Mouse (Mus musculus): ENCODE measurements around the gene Anxa9.
A peak's percentile ranks its signal among the peaks of the same experiment; 100 is the strongest.

The Anxa9 gene

DNA sequence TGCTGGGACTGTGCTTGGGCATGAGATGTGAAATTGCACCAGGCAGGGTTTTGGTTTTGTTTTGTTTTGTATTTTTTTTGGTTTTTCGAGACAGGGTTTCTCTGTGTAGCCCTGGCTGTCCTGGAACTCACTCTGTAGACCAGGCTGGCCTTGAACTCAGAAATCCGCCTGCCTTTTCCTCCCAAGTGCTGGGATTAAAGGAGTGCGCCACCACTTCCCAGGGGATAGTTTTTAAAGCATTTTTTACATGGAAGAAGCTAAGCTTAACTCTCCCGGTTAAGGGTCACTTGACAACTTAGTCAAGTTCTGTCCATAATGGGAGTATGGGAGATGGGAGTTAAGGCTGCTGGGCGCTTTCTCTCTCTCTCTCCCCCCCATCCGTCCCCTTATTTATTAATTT lies 7.1 kb upstream of the Anxa9 start:
- no peak for DNase-seq (ENCODE audit: low spot score)

DNA sequence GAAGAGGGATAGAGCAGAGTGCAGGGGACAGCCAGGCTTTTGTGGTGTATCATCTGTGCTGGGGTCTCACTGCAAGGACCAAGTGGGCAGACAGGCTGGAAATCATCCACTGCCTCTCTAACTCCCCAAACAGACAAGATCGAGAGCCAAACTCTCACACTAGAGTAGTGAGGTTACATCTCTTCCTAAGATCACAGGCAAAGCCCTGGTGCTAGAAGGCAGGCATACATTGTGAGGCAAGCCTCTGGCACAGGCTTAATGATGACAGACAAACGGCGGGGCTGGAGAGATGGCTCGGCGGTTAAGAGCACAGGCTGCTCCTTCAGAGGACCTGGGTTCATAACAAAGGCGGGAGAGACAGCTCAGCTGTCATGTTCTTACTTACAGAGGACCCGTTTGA lies 6.5 kb upstream of the Anxa9 start:
- DNase-seq (ENCODE audit: low spot score): no peak

- no peak for DNase-seq (ENCODE audit: low spot score)
Measured at GRCm38 (mm10) chr3:95312623-95313022, 5.6 kb upstream of the Anxa9 start.

GRCm38 (mm10) chr3:95310968-95311882 lies 4.2 kb upstream of the Anxa9 start:
- peak; percentile 73 for DNase-seq (ENCODE audit: low spot score)

DNA sequence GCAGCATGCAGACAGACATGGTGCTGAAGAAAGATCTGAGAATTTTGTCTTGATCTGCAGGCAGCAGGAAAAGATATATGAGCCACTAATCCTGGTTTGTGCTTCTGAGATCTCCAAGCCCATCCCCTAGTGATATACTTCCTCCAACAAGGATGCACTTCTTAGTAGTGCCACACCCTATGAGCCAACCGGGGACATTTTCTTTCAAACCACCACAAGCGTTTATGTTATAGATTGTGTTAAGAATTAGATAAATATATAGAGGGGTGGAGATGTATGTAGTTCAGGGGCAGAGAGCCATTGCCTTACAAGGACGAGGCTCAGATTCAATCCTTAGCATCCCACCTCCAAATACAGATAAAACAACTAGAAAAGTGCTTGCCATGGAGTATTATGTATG lies 3.5 kb upstream of the Anxa9 start:
- DNase-seq (ENCODE audit: low spot score): no peak

DNA sequence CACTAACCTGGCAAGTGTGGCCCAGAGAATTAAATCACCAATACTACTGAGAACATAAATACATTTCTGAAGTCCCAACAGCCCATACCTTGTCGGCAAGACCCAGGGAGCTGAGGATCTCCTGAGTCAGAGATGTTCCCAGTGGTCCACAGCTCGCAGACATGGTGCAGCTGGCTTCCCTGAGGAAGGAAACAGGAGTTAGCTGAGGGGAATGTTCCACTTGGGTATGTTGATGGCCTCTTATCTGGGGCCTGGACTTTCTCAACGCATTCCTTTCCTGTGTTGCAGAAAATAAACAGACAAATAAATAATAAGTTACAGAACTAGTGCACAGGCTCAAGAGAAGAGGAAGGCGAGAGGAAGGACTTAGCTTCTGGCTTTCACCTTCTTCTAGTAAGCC lies 732 bp downstream of the Anxa9 start:
- no peak for DNase-seq (ENCODE audit: low spot score)

GRCm38 (mm10) chr3:95301204-95301796 lies 5.7 kb downstream of the Anxa9 start:
- DNase-seq (ENCODE audit: low spot score): no peak

GRCm38 (mm10) chr3:95298018-95298417 lies 9.0 kb downstream of the Anxa9 start:
- no peak for DNase-seq (ENCODE audit: low spot score)

DNA sequence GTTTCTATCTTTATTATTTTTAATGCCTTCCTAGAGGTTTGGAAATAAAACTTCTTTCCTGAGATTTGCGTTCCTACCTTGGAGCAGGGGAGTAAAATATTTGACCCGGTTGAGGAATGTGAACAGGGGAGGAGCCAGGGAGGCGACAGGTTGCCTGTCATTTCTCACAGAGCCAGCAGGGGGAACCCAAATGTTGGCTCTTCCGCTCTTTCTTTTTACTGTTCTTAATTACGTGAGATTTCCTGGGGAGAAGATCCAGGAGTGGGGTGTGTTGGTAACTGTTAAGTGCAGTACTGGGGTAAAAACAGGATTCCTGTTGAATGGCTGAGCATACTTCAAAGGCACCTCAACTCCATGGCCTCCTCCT lies 10.9 kb downstream of the Anxa9 start:
- DNase-seq (ENCODE audit: low spot score): peak; percentile 63

DNA sequence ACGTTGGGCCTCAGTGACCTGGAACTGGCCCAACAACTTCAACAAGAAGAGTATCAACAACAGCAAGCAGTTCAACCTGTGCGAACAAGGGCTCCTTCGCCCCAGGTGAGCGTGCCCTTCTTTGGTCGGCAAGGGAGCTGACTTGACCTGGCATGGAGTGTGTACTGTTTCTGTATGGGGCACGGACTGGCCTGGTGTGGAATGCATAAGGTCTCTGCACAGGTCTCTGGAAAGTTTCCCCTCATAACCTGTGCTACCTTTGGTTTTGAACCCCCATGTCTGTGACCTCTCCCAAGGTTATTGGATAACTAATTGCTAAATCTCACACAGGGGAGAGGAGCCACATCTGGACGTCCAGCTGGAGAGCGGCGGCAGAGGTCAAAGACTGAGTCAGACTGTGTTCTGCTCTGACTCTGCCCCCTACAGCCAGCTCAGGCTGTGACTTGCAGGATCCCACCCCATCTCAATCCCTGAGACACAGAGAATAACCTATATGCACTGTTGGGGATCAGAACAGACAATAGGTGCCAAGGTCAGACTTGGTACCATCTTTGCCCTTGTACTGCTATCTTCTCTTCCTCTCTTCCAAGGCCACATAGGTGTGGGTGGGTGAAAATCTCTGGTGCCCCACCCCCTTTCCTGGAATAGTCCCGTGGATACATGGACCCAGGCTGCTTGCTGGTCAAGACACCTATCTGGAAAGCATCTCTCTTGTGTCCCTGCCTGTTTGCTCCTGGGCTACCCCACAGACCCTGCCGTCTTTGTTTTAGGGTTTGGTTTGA lies 11.5 kb downstream of the Anxa9 start:
- no peak for DNase-seq (ENCODE audit: low spot score)

- no peak for DNase-seq (ENCODE audit: low spot score)
Measured at GRCm38 (mm10) chr3:95294718-95295117, 12.3 kb downstream of the Anxa9 start.

- no peak for DNase-seq (ENCODE audit: low spot score)
Measured at GRCm38 (mm10) chr3:95294316-95294715, 12.7 kb downstream of the Anxa9 start.

DNA sequence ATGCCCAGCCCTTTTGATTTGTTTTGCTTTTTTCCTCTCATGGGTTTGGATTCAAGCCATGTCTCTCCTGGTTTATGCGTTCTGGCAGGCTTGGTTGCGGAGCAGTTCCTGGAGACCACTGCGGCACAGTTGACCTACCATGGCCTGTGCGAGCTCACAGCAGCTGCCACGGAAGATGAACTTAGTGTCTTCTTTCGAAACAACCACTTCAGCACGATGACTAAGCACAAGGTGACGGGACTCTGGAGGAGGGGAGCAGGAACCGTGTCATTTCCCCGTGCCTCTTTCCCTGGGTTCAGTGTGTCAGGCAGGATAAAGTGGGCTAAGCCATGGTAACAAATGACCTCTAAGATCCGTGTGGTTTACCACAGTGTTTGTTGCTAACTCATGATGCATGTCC lies 13.4 kb downstream of the Anxa9 start:
- no peak for DNase-seq (ENCODE audit: low spot score)

DNA sequence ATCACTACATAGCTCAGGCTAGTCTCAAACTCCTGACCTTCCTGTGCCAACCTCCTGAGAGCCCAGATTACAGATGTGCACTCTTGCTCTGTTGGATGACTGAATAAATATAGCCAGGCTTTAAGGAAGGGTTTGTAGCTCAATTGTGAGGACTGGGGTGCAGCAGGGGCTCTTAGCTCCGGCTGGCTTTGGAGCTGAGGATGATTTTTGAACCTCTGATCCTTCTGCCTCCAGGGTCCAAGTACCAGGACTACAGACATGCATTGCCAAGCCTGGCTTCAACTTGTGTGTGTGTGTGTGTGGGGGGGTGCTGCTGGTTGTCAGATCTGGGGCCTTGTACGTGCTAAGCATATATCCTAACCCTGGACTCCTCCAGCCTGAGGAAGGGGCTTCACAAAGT lies 14.1 kb downstream of the Anxa9 start:
- no peak for DNase-seq (ENCODE audit: low spot score)

GRCm38 (mm10) chr3:95291041-95291440 lies 15.9 kb downstream of the Anxa9 start:
- no peak for DNase-seq (ENCODE audit: low spot score)

- DNase-seq (ENCODE audit: low spot score): no peak
Measured at GRCm38 (mm10) chr3:95290156-95290555, 16.8 kb downstream of the Anxa9 start.

DNA sequence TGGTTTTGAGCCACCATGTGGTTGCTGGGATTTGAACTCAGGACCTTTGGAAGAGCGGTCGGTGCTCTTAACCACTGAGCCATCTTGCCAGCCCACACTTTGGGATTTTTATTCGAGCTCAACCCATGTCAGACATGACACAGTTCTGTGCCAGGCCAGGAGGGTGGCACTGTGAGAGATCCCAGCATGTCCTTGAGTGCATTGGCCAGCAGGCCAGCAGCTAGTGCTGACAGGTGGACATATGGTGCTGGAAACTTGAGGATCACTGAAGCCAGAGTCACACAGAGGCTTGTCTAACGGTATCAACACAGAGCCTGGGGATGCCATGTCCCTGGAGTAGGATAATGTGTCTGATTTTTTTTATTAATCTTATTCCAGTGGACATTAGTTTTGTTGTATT lies 17.6 kb downstream of the Anxa9 start:
- no peak for DNase-seq (ENCODE audit: low spot score)

GRCm38 (mm10) chr3:95287541-95287940 lies 19.4 kb downstream of the Anxa9 start:
- no peak for DNase-seq (ENCODE audit: low spot score)

DNA sequence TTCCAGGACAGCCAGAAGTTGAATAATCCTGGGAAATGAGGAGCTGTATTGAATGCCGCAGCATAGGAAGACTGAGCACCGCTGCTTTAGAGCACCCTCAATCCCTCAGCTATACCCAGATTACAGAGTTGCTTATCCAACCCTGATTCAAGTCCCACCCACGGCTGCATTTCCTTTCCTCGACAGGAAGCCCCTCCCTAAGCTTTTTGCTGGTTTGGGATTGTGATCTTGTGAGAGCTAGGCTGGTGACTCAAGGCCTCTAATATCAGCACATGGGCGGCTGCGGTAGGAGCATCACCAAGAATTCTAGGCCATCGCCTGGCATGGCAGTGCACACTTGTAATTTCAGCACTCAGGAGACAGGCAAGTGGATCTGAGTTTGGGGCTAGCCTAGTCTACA lies 20.5 kb downstream of the Anxa9 start:
- DNase-seq (ENCODE audit: low spot score): no peak

DNA sequence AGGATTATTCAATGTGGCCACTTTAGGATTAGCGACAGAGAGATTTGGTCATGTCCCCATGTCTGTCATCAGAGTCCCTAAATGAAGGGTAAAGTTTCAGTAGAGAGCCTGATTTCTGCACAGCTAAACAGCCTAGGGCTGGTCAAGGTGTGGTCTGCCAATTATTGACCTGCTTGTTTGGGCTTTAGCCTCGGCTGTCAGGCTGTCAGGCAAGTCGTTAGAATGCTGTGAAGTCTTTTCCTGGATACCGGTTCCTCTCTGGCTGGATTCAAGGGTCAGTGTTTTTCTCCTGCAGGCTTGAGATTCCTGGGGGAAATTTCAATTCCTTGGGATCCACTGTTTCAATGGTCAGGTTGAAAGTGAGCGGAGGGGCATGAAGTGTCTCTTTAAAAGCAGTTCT lies 21.0 kb downstream of the Anxa9 start:
- no peak for DNase-seq (ENCODE audit: low spot score)

DNA sequence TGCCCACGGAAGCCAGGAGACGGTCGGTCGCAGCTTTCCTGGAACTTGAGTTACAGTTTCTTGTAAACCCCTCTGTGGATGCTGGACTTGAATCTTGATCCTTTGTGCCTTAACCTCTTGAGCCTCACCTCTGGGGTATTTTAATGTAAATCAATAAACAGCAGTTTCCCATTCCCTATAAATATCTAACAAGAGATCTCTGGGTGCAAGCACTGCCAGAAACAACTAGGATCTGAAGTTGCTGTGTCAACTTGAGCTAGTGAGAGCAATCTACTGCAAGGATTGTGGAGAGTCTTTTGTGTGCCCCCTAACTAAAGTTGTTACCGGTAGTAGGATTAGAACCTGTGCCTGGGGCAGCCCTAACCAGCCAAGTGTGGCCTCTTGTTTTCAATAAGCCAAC lies 21.6 kb downstream of the Anxa9 start:
- no peak for DNase-seq (ENCODE audit: low spot score)

- DNase-seq (ENCODE audit: low spot score): no peak
Measured at GRCm38 (mm10) chr3:95284501-95285281, 22.3 kb downstream of the Anxa9 start.
